Mouse (Mus musculus): ENCODE data around the gene Aatk.

DNA sequence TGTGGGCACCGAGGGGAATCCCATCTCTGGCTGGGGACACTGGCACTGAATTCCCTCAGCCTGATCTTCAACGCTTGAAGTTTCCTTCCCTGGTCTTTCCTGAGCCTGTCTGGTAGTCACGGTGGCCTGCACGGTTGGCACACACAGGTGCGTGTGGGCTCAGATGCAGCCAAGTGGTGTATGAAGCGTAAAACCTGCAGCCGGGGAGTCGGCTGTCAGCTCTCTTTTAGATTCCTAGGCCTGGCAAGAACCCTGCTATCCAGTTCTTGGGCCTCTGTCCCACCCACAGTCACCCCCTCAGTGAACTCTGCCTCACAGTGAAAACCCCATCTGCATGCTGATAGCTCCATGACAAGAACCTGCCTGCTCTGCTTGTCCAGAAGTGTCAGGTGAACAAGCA, 13.7 kb upstream of the Aatk start:
- no peak for TF ChIP-seq CTCF (IDR thresholded peaks at IDR 0.05; ENCODE audit: control insufficient read depth, insufficient read depth, insufficient read length)
- TF ChIP-seq MAX (IDR thresholded peaks at IDR 0.05) = no peak
- no peak for TF ChIP-seq USF1 (IDR thresholded peaks at IDR 0.05; ENCODE audit: low read depth)
- no peak for TF ChIP-seq MYOD1 (IDR thresholded peaks at IDR 0.05; ENCODE audit: control insufficient read depth, insufficient read length, low read depth)
- no peak for TF ChIP-seq FOSL1 (IDR thresholded peaks at IDR 0.05; ENCODE audit: insufficient read depth, low read length, poor library complexity, severe bottlenecking)
- no peak for TF ChIP-seq MYOG (IDR thresholded peaks at IDR 0.05; ENCODE audit: control insufficient read depth, extremely low read depth, insufficient read length)
- TF ChIP-seq CEBPB (IDR thresholded peaks at IDR 0.05; ENCODE audit: low read depth) = no peak
